Mouse (Mus musculus) neutrophil, adult 65 days (primary cell): ENCODE results near the gene Tmem263. TPM values are rescaled to one million over a fixed set of nuclear protein-coding genes. Genes with fewer than 3 reads are reported as not detected.

Source experiments
- total RNA-seq: library from RNA; stranded (reverse); gene quantifications from 2 replicates; pipeline ENCODE4 v1.2.4, GENCODE M21; 2023

The Tmem263 gene
- total RNA-seq: 5.6 and 5.9 TPM in 2 replicates

DNA sequence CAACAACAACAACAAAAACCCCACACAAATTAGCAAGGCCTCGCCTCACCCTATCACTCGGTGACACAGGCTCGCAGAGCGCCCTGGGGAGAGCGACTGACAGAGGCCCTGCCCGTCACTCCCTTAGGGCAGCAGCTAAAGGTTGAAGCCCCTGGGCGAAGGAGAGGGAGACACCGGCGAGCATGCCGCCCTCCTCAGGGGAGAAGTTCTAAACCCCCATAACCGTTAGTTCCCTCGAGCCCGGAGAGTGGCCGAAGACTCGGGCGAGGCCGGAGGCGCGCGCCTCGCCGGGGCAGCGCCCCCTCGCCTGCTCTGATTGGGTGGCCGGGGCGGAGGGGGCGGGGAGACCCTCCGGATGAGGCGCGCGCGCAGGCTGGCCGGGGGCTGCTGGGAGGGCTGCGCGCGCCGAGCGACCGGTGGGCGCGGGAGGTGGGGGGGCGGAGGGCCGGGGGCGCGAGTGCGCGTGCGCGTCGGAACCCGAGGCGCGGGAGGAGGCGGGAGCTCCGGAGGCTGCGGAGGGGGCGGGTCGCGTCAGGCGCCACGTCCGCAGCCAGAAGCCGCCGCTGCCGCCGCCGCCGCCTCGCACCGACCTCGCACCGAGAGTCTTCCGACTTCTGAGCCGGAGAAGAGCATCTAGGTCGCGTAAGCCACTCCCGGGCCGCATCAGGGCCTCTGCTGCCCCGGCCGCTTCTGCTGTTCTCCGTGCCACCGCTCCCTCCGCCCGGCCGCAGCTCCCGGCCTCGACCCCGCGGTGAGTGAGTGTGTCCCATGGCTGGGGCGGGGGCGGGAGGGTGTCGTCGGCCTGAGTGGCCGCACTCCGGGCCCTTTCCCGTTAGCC lies at the start of gene Tmem263, which contains the start of gene Fhl4:
TSS of gene Tmem263 (plus strand) at position 381 of the 838 bp plus-strand sequence.
TSS of gene Fhl4 (minus strand) at position 249 of the 838 bp plus-strand sequence.

GRCm38 (mm10) chr10:85127395-85128287 lies 25.2 kb downstream of the Tmem263 start, which contains the start of gene Mterf2:
TSS of gene Mterf2 (minus strand) at chr10:85128027.

Other genes with a start within 250 kb of the Tmem263 start
- 16.2 and 16.5 TPM in 2 replicates for gene Ric8b, start 185.0 kb upstream of the Tmem263 start, total RNA-seq
- not detected in 2 replicates for gene Fhl4, start 132 bp upstream of the Tmem263 start, total RNA-seq
- gene Mterf2, start 25.4 kb downstream of the Tmem263 start, total RNA-seq: 2.0 and 4.5 TPM in 2 replicates
- gene Cry1, start 82.4 kb downstream of the Tmem263 start, total RNA-seq: 27.0 and 38.6 TPM in 2 replicates